Mouse (Mus musculus) c-Kit-positive CD71-negative TER-119-negative erythroid progenitor cells, embryonic 14.5 days (primary cell): ENCODE data around the gene BC005624.

Experiments
- DNase-seq: peaks from one replicate; pipeline ENCODE4 v3.0.0-alpha.2; 2013; ENCODE audit warnings: low read depth

Gene BC005624

GRCm38 (mm10) chr2:30928893-30929482 is 53.0 kb downstream of the BC005624 start:
- DNase-seq: no peak

DNA sequence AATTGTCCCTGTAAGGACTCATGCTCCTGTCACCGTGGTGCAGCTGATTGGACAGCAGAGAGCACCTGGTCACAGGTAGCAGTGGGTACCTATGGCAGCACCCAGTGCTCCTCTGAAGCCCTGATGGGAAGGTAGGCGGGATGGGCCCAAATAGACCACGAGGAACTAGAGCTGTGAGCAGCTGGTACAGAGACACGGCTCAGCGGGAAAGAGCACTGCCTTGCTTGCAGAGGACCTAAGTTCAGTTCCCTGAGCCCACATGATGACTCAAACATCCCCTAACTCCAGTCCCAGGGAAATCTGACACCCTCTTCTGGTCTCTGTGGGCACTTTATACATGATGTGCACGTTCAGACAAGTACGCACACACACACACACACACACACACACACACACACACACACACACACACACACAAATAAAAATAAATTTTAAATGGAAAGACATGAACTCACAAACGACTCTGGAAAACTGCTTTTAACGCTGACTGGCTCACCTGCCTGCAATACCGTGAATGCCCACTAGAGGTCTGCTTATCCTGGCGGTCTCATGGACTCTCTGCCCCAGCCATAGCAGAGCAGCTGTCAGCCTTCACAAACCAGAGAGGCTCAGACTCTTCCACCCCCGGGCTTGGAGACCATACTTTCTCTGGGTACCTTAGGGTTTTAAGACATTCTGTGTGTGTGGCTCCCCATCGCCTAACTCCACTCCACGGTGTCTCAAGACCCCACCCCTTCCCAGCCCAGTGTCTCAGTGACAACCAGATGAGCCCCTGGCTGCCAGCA is 54.0 kb downstream of the BC005624 start:
- DNase-seq: no peak

DNA sequence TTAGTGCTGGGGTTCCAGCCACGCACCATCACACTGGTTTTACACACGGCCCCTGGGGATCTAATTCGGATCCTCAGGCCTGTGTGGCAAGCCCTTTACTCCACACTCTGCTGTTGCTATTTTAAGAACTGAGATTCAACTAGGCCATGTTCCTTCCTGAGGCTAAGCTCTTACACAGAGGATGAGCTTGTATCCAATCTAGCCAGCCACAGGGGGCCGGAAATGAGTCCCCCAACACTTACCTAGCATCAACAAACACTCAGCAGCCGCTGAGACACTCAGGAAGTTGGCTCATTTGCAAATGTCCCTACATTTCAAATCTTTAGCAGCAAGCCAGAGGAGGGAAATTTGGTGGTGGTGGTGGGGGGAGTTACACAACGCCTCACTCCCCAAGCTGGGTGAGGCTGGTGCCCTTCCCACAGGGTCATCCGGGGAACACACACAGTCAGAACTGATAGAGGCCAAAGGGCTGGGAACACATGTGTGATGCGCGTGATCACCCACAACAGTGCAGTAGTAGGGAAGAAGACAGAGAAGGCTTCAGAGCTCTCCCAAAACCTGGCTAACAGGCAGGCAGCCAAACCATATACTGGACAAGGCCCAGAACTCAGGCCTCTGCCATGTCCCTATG is 54.7 kb downstream of the BC005624 start:
- no peak for DNase-seq

DNA sequence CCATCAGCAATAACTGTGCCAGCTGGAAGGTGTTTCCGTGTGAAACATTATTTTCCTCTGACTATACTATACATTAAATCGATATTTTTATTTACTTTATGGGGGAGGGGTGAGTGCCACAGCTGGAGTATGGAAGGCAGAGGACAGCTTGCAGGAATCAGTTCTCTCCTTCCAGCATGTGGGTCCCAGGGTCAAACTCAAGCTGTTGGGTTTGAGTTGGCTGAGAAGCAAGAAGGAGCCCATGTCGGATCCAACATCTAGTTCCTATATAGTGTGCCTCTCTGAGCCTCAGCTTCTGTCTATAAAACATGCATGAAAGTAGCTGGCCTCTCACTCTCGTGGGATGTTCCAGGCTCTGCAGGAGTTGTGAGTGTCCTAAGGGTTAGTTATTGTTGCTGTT is 55.6 kb downstream of the BC005624 start:
- DNase-seq: no peak

GRCm38 (mm10) chr2:30925181-30925580 is 56.8 kb downstream of the BC005624 start:
- no peak for DNase-seq

- DNase-seq: no peak
Observed at GRCm38 (mm10) chr2:30923099-30923498, 58.9 kb downstream of the BC005624 start.
